Mouse (Mus musculus): ENCODE data around the gene Gm20388. TPM values are rescaled to one million over a fixed set of nuclear protein-coding genes. Genes with fewer than 3 reads are reported as not detected.

Gene Gm20388
- polyA plus RNA-seq, 1 experiment from 2014 or later = not detected

DNA sequence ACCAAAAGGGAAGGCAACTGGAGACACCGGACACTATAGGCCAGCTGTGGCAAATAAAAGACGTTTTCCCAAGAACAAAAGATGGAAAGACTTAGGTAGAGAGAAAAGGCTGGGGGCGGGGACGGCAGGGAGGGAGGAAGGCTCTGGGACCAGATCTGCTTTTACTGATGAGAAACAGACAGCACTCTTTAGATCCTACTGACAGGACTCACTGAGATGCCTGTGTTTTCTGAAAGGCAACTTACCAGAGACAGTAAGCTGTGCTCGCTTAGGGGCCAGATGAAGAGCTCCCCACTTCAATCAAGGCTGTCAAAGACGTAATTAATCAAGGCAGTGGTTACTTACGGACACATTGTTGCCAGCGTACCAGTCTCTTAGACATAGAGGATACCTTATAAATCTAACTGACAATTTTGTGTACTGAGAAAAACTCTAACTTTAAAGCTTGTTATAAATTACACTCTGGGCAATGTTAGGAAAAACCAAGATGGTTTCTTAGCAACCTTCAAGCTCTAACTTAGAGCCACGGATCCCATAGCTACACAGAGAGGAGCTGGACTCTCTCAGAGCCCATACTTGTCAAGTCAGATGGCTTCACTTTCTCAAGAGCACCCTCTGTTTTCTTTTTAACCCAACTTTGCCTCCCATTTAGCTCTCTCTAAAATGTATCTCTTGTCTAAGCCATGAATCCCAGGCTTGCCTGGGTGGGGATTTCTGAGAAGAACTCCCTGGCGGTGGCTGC, 4481.8 kb downstream of the Gm20388 start:
- no peak overlapping the region for H3K4me2 ChIP-seq (replicated peaks)
- H3K4me3 ChIP-seq = no peak overlapping the region
- 0 out of 2 replicates have a peak, but pooled peaks cover 2% of the 10 kb centered on the region for H3K4me1 ChIP-seq
- no peaks in the 10 kb centered on the region for H3K9me3 ChIP-seq
- WGBS = 51% methylated on average over 10 of the region's 10 CpGs
- H3K27me3 ChIP-seq = no peaks in the 10 kb centered on the region
- no peak overlapping the region for H3K9ac ChIP-seq (replicated peaks)
- no peaks in the 10 kb centered on the region for H3K36me3 ChIP-seq
- ATAC-seq (replicated peaks) = no peak
- H3K27ac ChIP-seq (replicated peaks) = no peak overlapping the region

DNA sequence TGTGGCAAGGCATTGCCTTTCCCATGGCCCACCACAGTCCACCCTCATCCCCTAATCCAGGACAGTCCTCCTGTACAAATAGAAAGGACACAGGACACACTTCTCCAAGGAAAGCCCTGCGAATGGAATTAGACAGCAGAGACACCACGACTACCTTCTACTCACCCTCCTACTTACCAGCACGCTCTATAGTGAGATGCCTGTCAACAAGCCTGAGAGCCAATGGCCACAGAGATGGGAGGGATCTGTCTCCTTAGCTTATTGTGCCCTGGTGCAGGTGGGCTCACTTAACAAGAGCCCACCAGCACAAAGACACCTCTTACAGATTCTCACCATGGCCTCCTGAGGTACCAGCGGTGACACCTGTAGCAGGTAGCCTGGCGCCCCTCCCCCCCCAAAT, 4482.4 kb downstream of the Gm20388 start:
- Histone ChIP-seq H3K27ac (replicated peaks) (no peak overlapping the region), H3K36me3 (no peaks in the 10 kb centered on the region), H3K4me2 (replicated peaks) (no peak overlapping the region), H3K4me3 (no peak overlapping the region), H3K9me3 (no peaks in the 10 kb centered on the region), H3K27me3 (no peaks in the 10 kb centered on the region), H3K4me1 (peaks cover 2% of the 10 kb centered on the region; the same call in 1 of the 2 replicates), H3K9ac (replicated peaks) (no peak overlapping the region)
- no peak for ATAC-seq (replicated peaks)
- 85% methylated on average over 5 of the region's 5 CpGs for WGBS

DNA sequence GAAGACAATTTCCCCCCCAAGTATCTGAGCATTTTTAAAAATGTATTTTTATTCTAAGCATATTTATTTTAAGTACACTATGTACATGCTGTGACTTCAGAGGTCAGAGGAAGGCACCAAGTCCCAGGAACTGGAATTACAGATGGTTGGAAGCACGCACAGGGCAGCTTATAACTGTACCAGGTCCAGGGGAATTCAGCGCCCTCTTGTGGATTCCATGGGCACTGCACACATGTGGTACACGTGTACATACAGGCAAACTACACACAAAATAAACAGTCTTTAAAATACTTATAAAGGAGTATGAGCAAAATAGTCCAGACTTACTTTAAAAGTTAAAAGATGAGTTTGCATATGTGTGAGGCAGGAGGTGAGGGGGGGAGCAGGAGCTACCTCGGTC, 4483.3 kb downstream of the Gm20388 start:
- Histone ChIP-seq H3K27ac (replicated peaks) (no peak overlapping the region), H3K4me2 (replicated peaks) (no peak overlapping the region), H3K27me3 (no peaks in the 10 kb centered on the region), H3K4me3 (no peak overlapping the region), H3K36me3 (no peaks in the 10 kb centered on the region), H3K9ac (replicated peaks) (no peak overlapping the region), H3K9me3 (no peaks in the 10 kb centered on the region), H3K4me1 (peaks cover 4% of the 10 kb centered on the region; the same call in 1 of the 2 replicates)
- WGBS = 87% methylated on average over 4 of the region's 4 CpGs
- ATAC-seq (replicated peaks) = no peak

DNA sequence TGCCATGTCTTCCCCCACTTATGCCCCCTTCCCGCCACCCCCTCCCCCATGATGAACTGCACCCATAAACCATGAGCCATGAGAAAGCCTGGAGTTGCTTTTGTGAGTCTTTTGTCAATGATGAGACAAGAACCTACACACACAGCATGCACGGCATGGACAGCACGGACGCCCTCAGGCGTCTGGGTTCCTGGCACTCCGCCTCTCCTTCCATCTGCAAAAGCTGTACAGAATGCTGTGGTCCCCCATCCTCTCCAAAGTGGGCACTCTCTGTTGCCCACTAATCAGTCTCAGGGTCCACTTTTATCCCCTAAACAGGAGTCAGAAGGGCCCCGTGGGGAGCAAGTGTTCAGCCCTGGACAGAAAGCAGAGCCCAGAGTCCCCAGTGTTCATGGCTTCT, 4484.3 kb downstream of the Gm20388 start:
- no peak overlapping the region for H3K27ac ChIP-seq (replicated peaks)
- H3K9ac ChIP-seq (replicated peaks) = no peak overlapping the region
- no peaks in the 10 kb centered on the region for H3K27me3 ChIP-seq
- H3K4me3 ChIP-seq = no peak overlapping the region
- H3K4me1 ChIP-seq = peaks cover 5% of the 10 kb centered on the region; the same call in 1 of the 2 replicates
- no peaks in the 10 kb centered on the region for H3K9me3 ChIP-seq
- H3K4me2 ChIP-seq (replicated peaks) = no peak overlapping the region
- H3K36me3 ChIP-seq = no peaks in the 10 kb centered on the region
- no peak for ATAC-seq (replicated peaks)
- 86% methylated on average over 7 of the region's 7 CpGs for WGBS

MicroRNAs within 50 kb of the gene (microRNA counts, 519-probe panel; counts per million panel counts)
- microRNA mmu-miR-1967 = 2,502 counts per million, percentile 53 among the panel's probes with 10 or more counts

Small RNA genes within 50 kb of the gene (microRNA-seq; reads per million reads assigned to microRNA genes)
- gene Gm22715 = not detected
- gene Gm24366 = not detected
- gene Gm27530 = not detected
- not detected for gene Mir1967
- gene Mir6396 = not detected
- not detected for gene Mir7079
- gene Mir7080 = not detected
- 1.1 reads per million for gene Mir7237
- 0.88 reads per million for gene Mir7687

Other genes with a start within 250 kb of the Gm20388 start
- 2.4 and 2.9 TPM in 2 replicates for gene Wfdc1, start 244.5 kb upstream of the Gm20388 start, polyA plus RNA-seq (2015; fragmentation: Nextera tagmentation; extraction: Ambion mirVana)
- gene Atp2c2, start 210.8 kb upstream of the Gm20388 start, polyA plus RNA-seq (2015; fragmentation: Nextera tagmentation; extraction: Ambion mirVana) = 0.09 TPM in 1 of 2 replicates, not detected in the other
- gene Tldc1, start 132.4 kb upstream of the Gm20388 start, polyA plus RNA-seq (2015; fragmentation: Nextera tagmentation; extraction: Ambion mirVana) = 14.5 and 14.9 TPM in 2 replicates
- gene Cotl1, start 70.3 kb upstream of the Gm20388 start, polyA plus RNA-seq (2015; fragmentation: Nextera tagmentation; extraction: Ambion mirVana) = 127 and 138 TPM in 2 replicates
- 15.3 and 15.4 TPM in 2 replicates for gene Klhl36, start 48.6 kb upstream of the Gm20388 start, polyA plus RNA-seq (2015; fragmentation: Nextera tagmentation; extraction: Ambion mirVana)
- 143 and 149 TPM in 2 replicates for gene Usp10, start 481 bp upstream of the Gm20388 start, polyA plus RNA-seq (2015; fragmentation: Nextera tagmentation; extraction: Ambion mirVana)
- gene Crispld2, start 81.6 kb downstream of the Gm20388 start, polyA plus RNA-seq (2015; fragmentation: Nextera tagmentation; extraction: Ambion mirVana) = 1.1 and 1.2 TPM in 2 replicates
- 30.9 and 34.5 TPM in 2 replicates for gene Zdhhc7, start 190.6 kb downstream of the Gm20388 start, polyA plus RNA-seq (2015; fragmentation: Nextera tagmentation; extraction: Ambion mirVana)
- gene 6430548M08Rik, start 203.3 kb downstream of the Gm20388 start, polyA plus RNA-seq (2015; fragmentation: Nextera tagmentation; extraction: Ambion mirVana) = 23.1 and 30.0 TPM in 2 replicates

Data from forebrain, embryonic 15.5 days (tissue).